Comparison of ENCODE assay signal across 9 mouse cellular contexts in genomic region chr5:115509321-115509761, GRCm38 (mm10). TPM values are rescaled to one million over a fixed set of nuclear protein-coding genes. Genes with fewer than 3 reads are reported as not detected.
A peak's percentile ranks its signal among the peaks of the same experiment; 100 is the strongest.
DNase-seq lines count a peak whose midpoint lies in the region; ATAC-seq lines count a peak whose summit lies in the region.
"Had no signal": no experiment of that assay in that cellular context is flagged by ENCODE, and none has a peak within 500 bp of the region (broad histone marks: within the 10 kb centered on the region; RNA-seq: fewer than 3 reads in every experiment).

No protein-coding gene starts in this region.

- peaks cover 38% of the 10 kb centered on the region for H3K4me1 ChIP-seq in embryonic facial prominence, embryonic 12.5 days
- peaks cover 52% of the 10 kb centered on the region for H3K4me1 ChIP-seq in limb, embryonic 12.5 days (replicated peaks)
- H3K4me1 ChIP-seq in neural tube, embryonic 15.5 days: peaks cover 42% of the 10 kb centered on the region

- intact Hi-C loops in heart, postnatal 14 days (cut with DNase I): no loop called here

- no peaks in the 10 kb centered on the region for H3K36me3 ChIP-seq in embryonic facial prominence, embryonic 12.5 days
- peaks cover 10% of the 10 kb centered on the region; the same call in 1 of the 2 replicates for H3K36me3 ChIP-seq in limb, embryonic 12.5 days
- no peaks in the 10 kb centered on the region for H3K36me3 ChIP-seq in neural tube, embryonic 15.5 days

- ATAC-seq in embryonic facial prominence, embryonic 12.5 days (ENCODE audit: insufficient number of reproducible peaks, insufficient read depth, low FRiP score, low TSS enrichment): no peak
- no peak for ATAC-seq in limb, embryonic 12.5 days (ENCODE audit: insufficient number of reproducible peaks, insufficient read depth, low FRiP score, low TSS enrichment, low read depth)
- no peak for ATAC-seq in neural tube, embryonic 15.5 days (ENCODE audit: low FRiP score)

- peak overlapping the region; percentile 72 for H3K27ac ChIP-seq in embryonic facial prominence, embryonic 12.5 days
- H3K27ac ChIP-seq in limb, embryonic 12.5 days: peak overlapping the region; percentile 86
- peak overlapping the region; percentile 49 for H3K27ac ChIP-seq in neural tube, embryonic 15.5 days (replicated peaks)

- H3K9ac ChIP-seq in embryonic facial prominence, embryonic 12.5 days: peak overlapping the region; percentile 91; the same call in 1 of the 2 replicates
- H3K9ac ChIP-seq in limb, embryonic 12.5 days (replicated peaks): peak overlapping the region; percentile 91
- H3K9ac ChIP-seq in neural tube, embryonic 15.5 days (replicated peaks): peak overlapping the region; percentile 4; the same call in 1 of the 2 replicates

- H3K9me3 ChIP-seq in embryonic facial prominence, embryonic 12.5 days: no peaks in the 10 kb centered on the region
- H3K9me3 ChIP-seq in limb, embryonic 12.5 days: no peaks in the 10 kb centered on the region
- no peaks in the 10 kb centered on the region for H3K9me3 ChIP-seq in neural tube, embryonic 15.5 days (replicated peaks)

- H3K4me3 ChIP-seq in embryonic facial prominence, embryonic 12.5 days: peak overlapping the region; percentile 94; the same call in 1 of the 2 replicates
- peak overlapping the region; percentile 95 for H3K4me3 ChIP-seq in limb, embryonic 12.5 days (replicated peaks)
- H3K4me3 ChIP-seq in neural tube, embryonic 15.5 days (replicated peaks): 0 out of 2 replicates have a peak overlapping the region, but pooled peaks have one; percentile 97

- no peaks in the 10 kb centered on the region for H3K27me3 ChIP-seq in embryonic facial prominence, embryonic 12.5 days
- no peaks in the 10 kb centered on the region for H3K27me3 ChIP-seq in limb, embryonic 12.5 days
- H3K27me3 ChIP-seq in neural tube, embryonic 15.5 days (replicated peaks): no peaks in the 10 kb centered on the region

- peak; percentile 54 to 57 for DNase-seq in cerebellum, postnatal 10 days
- DNase-seq in cerebellum, adult 8-10 months: no peak
- peak; percentile 46 to 63 for DNase-seq in heart, postnatal 14 days
- no peak for DNase-seq in retina, embryonic 14.5 days (ENCODE audit: low spot score)
- no peak for DNase-seq in adrenal gland, postnatal 14 days

- 21% methylated on average over 15 of the region's 15 CpGs for WGBS in embryonic facial prominence, embryonic 12.5 days
- 41% methylated on average over 15 of the region's 15 CpGs for WGBS in limb, embryonic 12.5 days
- 35% methylated on average over 15 of the region's 15 CpGs for WGBS in neural tube, embryonic 15.5 days

- peak overlapping the region; percentile 90 for H3K4me2 ChIP-seq in embryonic facial prominence, embryonic 12.5 days (replicated peaks)
- peak overlapping the region; percentile 93 for H3K4me2 ChIP-seq in limb, embryonic 12.5 days
- H3K4me2 ChIP-seq in neural tube, embryonic 15.5 days: peak overlapping the region; percentile 87

RNA-seq across cellular contexts. Expression of gene Pxn, which starts 2.9 kb away (rescaled TPM):
- polyA plus RNA-seq in embryonic facial prominence, embryonic 12.5 days (2016; fragmentation: Nextera tagmentation; extraction: Ambion mirVana): 46.8 and 47.1 TPM in 2 replicates
- total RNA-seq in heart, postnatal 14 days (2021): 10 to 100 TPM; 52.4 to 54.2 TPM
- polyA plus RNA-seq in limb, embryonic 12.5 days (2016; fragmentation: Nextera tagmentation; extraction: Ambion mirVana): 40.3 and 47.1 TPM in 2 replicates
- polyA plus RNA-seq in neural tube, embryonic 15.5 days (2015; fragmentation: Nextera tagmentation; extraction: Ambion mirVana): 21.3 and 28.2 TPM in 2 replicates
- total RNA-seq in adrenal gland, postnatal 14 days (2021): 48.9 and 54.8 TPM in 2 replicates

RNA-seq across cellular contexts. Expression of gene Sirt4, which starts 24.8 kb away (rescaled TPM):
- 23.2 and 25.9 TPM in 2 replicates for polyA plus RNA-seq in embryonic facial prominence, embryonic 12.5 days (2016; fragmentation: Nextera tagmentation; extraction: Ambion mirVana)
- total RNA-seq in heart, postnatal 14 days (2021): 10 to 100 TPM; 17.9 to 18.7 TPM
- 21.9 and 24.9 TPM in 2 replicates for polyA plus RNA-seq in limb, embryonic 12.5 days (2016; fragmentation: Nextera tagmentation; extraction: Ambion mirVana)
- 31.0 and 37.1 TPM in 2 replicates for polyA plus RNA-seq in neural tube, embryonic 15.5 days (2015; fragmentation: Nextera tagmentation; extraction: Ambion mirVana)
- total RNA-seq in adrenal gland, postnatal 14 days (2021): 18.1 and 23.5 TPM in 2 replicates

RNA-seq across cellular contexts. Expression of gene Pla2g1b, which starts 43.3 kb away (rescaled TPM):
- polyA plus RNA-seq in embryonic facial prominence, embryonic 12.5 days (2016; fragmentation: Nextera tagmentation; extraction: Ambion mirVana): not detected in 2 replicates
- not detected for total RNA-seq in heart, postnatal 14 days (2021)
- not detected in 2 replicates for polyA plus RNA-seq in limb, embryonic 12.5 days (2016; fragmentation: Nextera tagmentation; extraction: Ambion mirVana)
- 0.81 and 1.1 TPM in 2 replicates for polyA plus RNA-seq in neural tube, embryonic 15.5 days (2015; fragmentation: Nextera tagmentation; extraction: Ambion mirVana)
- not detected in 2 replicates for total RNA-seq in adrenal gland, postnatal 14 days (2021)
- polyA plus RNA-seq: C2C12 had no signal

RNA-seq across cellular contexts. Expression of gene Rplp0, which starts 49.9 kb away (rescaled TPM):
- 1,232 and 1,233 TPM in 2 replicates for polyA plus RNA-seq in embryonic facial prominence, embryonic 12.5 days (2016; fragmentation: Nextera tagmentation; extraction: Ambion mirVana)
- 100 to 1,000 TPM; 645 to 715 TPM for total RNA-seq in heart, postnatal 14 days (2021)
- polyA plus RNA-seq in limb, embryonic 12.5 days (2016; fragmentation: Nextera tagmentation; extraction: Ambion mirVana): 1,237 and 1,243 TPM in 2 replicates
- 785 and 1,036 TPM in 2 replicates for polyA plus RNA-seq in neural tube, embryonic 15.5 days (2015; fragmentation: Nextera tagmentation; extraction: Ambion mirVana)
- total RNA-seq in adrenal gland, postnatal 14 days (2021): 786 and 963 TPM in 2 replicates

RNA-seq across cellular contexts. Expression of gene Gcn1l1, which starts 55.7 kb away (rescaled TPM):
- polyA plus RNA-seq in embryonic facial prominence, embryonic 12.5 days (2016; fragmentation: Nextera tagmentation; extraction: Ambion mirVana): 56.1 and 57.9 TPM in 2 replicates
- 10 to 100 TPM; 45.1 to 46.6 TPM for total RNA-seq in heart, postnatal 14 days (2021)
- 55.4 and 57.4 TPM in 2 replicates for polyA plus RNA-seq in limb, embryonic 12.5 days (2016; fragmentation: Nextera tagmentation; extraction: Ambion mirVana)
- polyA plus RNA-seq in neural tube, embryonic 15.5 days (2015; fragmentation: Nextera tagmentation; extraction: Ambion mirVana): 35.7 and 37.6 TPM in 2 replicates
- 59.7 and 60.4 TPM in 2 replicates for total RNA-seq in adrenal gland, postnatal 14 days (2021)

Comparison
In these comparisons a context has a peak if more than half of its experiments do, and no peak if none do; other contexts are left out.
1. DNase-seq: peak in cerebellum, postnatal 10 days (2 of 2) and heart, postnatal 14 days (2 of 2); none in cerebellum, adult 8-10 months (single experiment), retina, embryonic 14.5 days (single experiment) and adrenal gland, postnatal 14 days (single experiment).
2. H3K9ac ChIP-seq: peak in every context shown above with its lines; median percentile 91 in embryonic facial prominence, embryonic 12.5 days; 91 in limb, embryonic 12.5 days; 4 in neural tube, embryonic 15.5 days.
3. Peak in every context shown above with its lines, with median percentiles within 50 percentile points of each other: H3K27ac ChIP-seq, H3K4me2 ChIP-seq and H3K4me3 ChIP-seq.